Mouse (Mus musculus) MEL (cell line): ENCODE results near the gene S100a6. TPM values are rescaled to one million over a fixed set of nuclear protein-coding genes. Genes with fewer than 3 reads are reported as not detected.

Experiments used
- DNase-seq: peaks from one replicate; pipeline ENCODE4 v3.0.0; 2011; ENCODE audit warnings: low read depth, low spot score
- H3K27ac ChIP-seq: 2 replicates; pipeline ENCODE4 v1.5.1; 2012; ENCODE audit warnings: low read depth, mild to moderate bottlenecking, control low read depth, low read length, moderate library complexity; ENCODE audit not compliant: control insufficient read depth
- H3K27me3 ChIP-seq, 2 experiments: fragments of 150-350 bp in 1 of 2; sonication (generic) in 1 of 2; 2 replicates each; pipeline ENCODE4 v1.6.1; 2012; ENCODE audit warnings: low read length in 2 of 2, mild to moderate bottlenecking in 2 of 2, improper control_type of control experiment in 1 of 2, moderate library complexity in 1 of 2; ENCODE audit not compliant: insufficient read depth in 2 of 2, control insufficient read depth in 1 of 2
- H3K36me3 ChIP-seq, 2 experiments: 2 replicates each; pipeline ENCODE4 v1.6.1; 2012 to 2014; ENCODE audit warnings: low read length in 2 of 2, improper control_type of control experiment in 1 of 2, inconsistent platforms in 1 of 2, mild to moderate bottlenecking in 1 of 2; ENCODE audit not compliant: insufficient read depth in 2 of 2, control insufficient read depth in 1 of 2
- H3K4me1 ChIP-seq, 2 experiments: fragments of 150-350 bp in 1 of 2; sonication (generic) in 1 of 2; 2 replicates each; pipeline ENCODE4 v1.6.1; 2012; ENCODE audit warnings: low read length in 2 of 2, improper control_type of control experiment in 1 of 2, mild to moderate bottlenecking in 1 of 2; ENCODE audit not compliant: insufficient read depth in 2 of 2, control insufficient read depth in 1 of 2
- H3K4me3 ChIP-seq, 2 experiments: fragments of 150-350 bp in 1 of 2; sonication (generic) in 1 of 2; 2 replicates each; pipeline ENCODE4 v1.5.1; 2012; ENCODE audit warnings: low read depth in 2 of 2, low read length in 2 of 2, mild to moderate bottlenecking in 2 of 2, moderate library complexity in 2 of 2, control low read depth in 1 of 2, improper control_type of control experiment in 1 of 2; ENCODE audit not compliant: control insufficient read depth in 1 of 2, insufficient read depth in 1 of 2
- H3K79me2 ChIP-seq: 2 replicates; pipeline ENCODE4 v1.6.1; 2012; ENCODE audit warnings: mild to moderate bottlenecking, low read length, moderate library complexity; ENCODE audit not compliant: control insufficient read depth, poor library complexity, insufficient read depth
- H3K9ac ChIP-seq: 2 replicates; pipeline ENCODE4 v1.6.1; 2012; ENCODE audit warnings: low read depth, mild to moderate bottlenecking, control low read depth, low read length, moderate library complexity; ENCODE audit not compliant: control insufficient read depth, poor library complexity, severe bottlenecking
- H3K9me3 ChIP-seq: fragments of 150-350 bp; sonication (generic); replicated peaks from 2 replicates; pipeline ENCODE4 v1.6.1; 2012; ENCODE audit warnings: mild to moderate bottlenecking, low read length, improper control_type of control experiment, moderate library complexity; ENCODE audit not compliant: insufficient read depth
- CHD2 ChIP-seq: IDR thresholded peaks from 2 replicates; pipeline ENCODE4 v1.6.1; 2011; ENCODE audit warnings: low read length, improper control_type of control experiment
- CTCF ChIP-seq, 3 experiments: IDR thresholded peaks in 2 of 3; conservative IDR thresholded peaks in 1 of 3; 2 replicates each; pipeline ENCODE4 v1.5.1; 2011 to 2012; ENCODE audit warnings: low read length in 3 of 3, low read depth in 2 of 3, mild to moderate bottlenecking in 2 of 3, improper control_type of control experiment in 1 of 3, inconsistent platforms in 1 of 3, mixed read lengths in 1 of 3, moderate library complexity in 1 of 3; ENCODE audit not compliant: control insufficient read depth in 1 of 3, insufficient read depth in 1 of 3, poor library complexity in 1 of 3, severe bottlenecking in 1 of 3
- E2F4 ChIP-seq: IDR thresholded peaks from 2 replicates; pipeline ENCODE4 v1.6.1; 2011; ENCODE audit warnings: low read depth, low read length, improper control_type of control experiment, borderline replicate concordance
- ETS1 ChIP-seq: IDR thresholded peaks from 2 replicates; pipeline ENCODE4 v1.6.1; 2012; ENCODE audit warnings: low read depth, mild to moderate bottlenecking, inconsistent platforms, low read length, improper control_type of control experiment, moderate library complexity
- GABPA ChIP-seq: IDR thresholded peaks from 2 replicates; pipeline ENCODE4 v1.6.1; 2012; ENCODE audit warnings: low read depth, mild to moderate bottlenecking, inconsistent platforms, low read length, improper control_type of control experiment, moderate library complexity
- KAT2A ChIP-seq: conservative IDR thresholded peaks from 2 replicates; pipeline ENCODE4 v1.6.1; 2012; ENCODE audit warnings: low read depth, low read length, improper control_type of control experiment, inconsistent platforms
- MAFK ChIP-seq: IDR thresholded peaks from 2 replicates; pipeline ENCODE4 v1.6.1; 2011; ENCODE audit warnings: low read depth, mild to moderate bottlenecking, low read length, improper control_type of control experiment, borderline replicate concordance
- MAX ChIP-seq: IDR thresholded peaks from 2 replicates; pipeline ENCODE4 v1.6.1; 2011; ENCODE audit warnings: low read length, improper control_type of control experiment
- MAZ ChIP-seq: IDR thresholded peaks from 2 replicates; pipeline ENCODE4 v1.6.1; 2012; ENCODE audit warnings: low read depth, mild to moderate bottlenecking, inconsistent platforms, low read length, improper control_type of control experiment
- MEF2A ChIP-seq: IDR thresholded peaks from 2 replicates; pipeline ENCODE4 v1.6.1; 2014; ENCODE audit warnings: low read depth, mild to moderate bottlenecking, inconsistent platforms, low read length, improper control_type of control experiment; ENCODE audit not compliant: poor library complexity, insufficient replicate concordance, severe bottlenecking; ENCODE audit errors: extremely low read depth
- MXI1 ChIP-seq: IDR thresholded peaks from 2 replicates; pipeline ENCODE4 v1.6.1; 2011; ENCODE audit warnings: mild to moderate bottlenecking, low read depth, low read length, improper control_type of control experiment
- MYB ChIP-seq: IDR thresholded peaks from 2 replicates; pipeline ENCODE4 v1.6.1; 2011; ENCODE audit warnings: mild to moderate bottlenecking, low read depth, low read length, improper control_type of control experiment
- RAD21 ChIP-seq: IDR thresholded peaks from 2 replicates; pipeline ENCODE4 v1.6.1; 2011; ENCODE audit warnings: mild to moderate bottlenecking, low read depth, low read length, improper control_type of control experiment
- SMC3 ChIP-seq: IDR thresholded peaks from 2 replicates; pipeline ENCODE4 v1.6.1; 2011; ENCODE audit warnings: low read depth, low read length, improper control_type of control experiment
- TAL1 ChIP-seq: IDR thresholded peaks from 2 replicates; pipeline ENCODE4 v1.6.1; 2012; ENCODE audit warnings: mild to moderate bottlenecking, inconsistent platforms, low read length, moderate library complexity, mixed read lengths
- TCF12 ChIP-seq: IDR thresholded peaks from 2 replicates; pipeline ENCODE4 v1.6.1; 2014; ENCODE audit warnings: low read depth, mild to moderate bottlenecking, inconsistent platforms, low read length, improper control_type of control experiment, moderate library complexity
- ZC3H11A ChIP-seq: IDR thresholded peaks from 2 replicates; pipeline ENCODE4 v1.6.1; 2012; ENCODE audit warnings: low read depth, mild to moderate bottlenecking, inconsistent platforms, low read length, improper control_type of control experiment
- ZKSCAN1 ChIP-seq: IDR thresholded peaks from 2 replicates; pipeline ENCODE4 v1.6.1; 2012; ENCODE audit warnings: low read depth, mild to moderate bottlenecking, inconsistent platforms, low read length, improper control_type of control experiment, moderate library complexity
- ZMIZ1 ChIP-seq: IDR thresholded peaks from 2 replicates; pipeline ENCODE4 v1.6.1; 2012; ENCODE audit warnings: low read depth, mild to moderate bottlenecking, inconsistent platforms, low read length, improper control_type of control experiment, moderate library complexity
- polyA plus RNA-seq, 2 experiments: library from polyadenylated mRNA; stranded (reverse) in 1 of 2; unstranded in 1 of 2; fragments of >175 nt in 1 of 2; fragments of >200 nt in 1 of 2; gene quantifications; 2 replicates each; pipeline versions ENCODE4 v1.2.1 to v1.2.4; 2012; ENCODE audit warnings: low replicate concordance in 2 of 2, low read depth in 1 of 2; ENCODE audit not compliant: insufficient read length in 2 of 2, insufficient read depth in 1 of 2, missing spikeins in 1 of 2
- total RNA-seq: library from RNA; depleted of rRNA; stranded (reverse); fragments of 300-350 nt; gene quantifications from 2 replicates; pipeline ENCODE4 v1.2.3, GENCODE M21; 2012

Gene S100a6
- total and polyA plus RNA-seq, 3 experiments: 0.85 to 4.7 TPM; not detected in 1

DNA sequence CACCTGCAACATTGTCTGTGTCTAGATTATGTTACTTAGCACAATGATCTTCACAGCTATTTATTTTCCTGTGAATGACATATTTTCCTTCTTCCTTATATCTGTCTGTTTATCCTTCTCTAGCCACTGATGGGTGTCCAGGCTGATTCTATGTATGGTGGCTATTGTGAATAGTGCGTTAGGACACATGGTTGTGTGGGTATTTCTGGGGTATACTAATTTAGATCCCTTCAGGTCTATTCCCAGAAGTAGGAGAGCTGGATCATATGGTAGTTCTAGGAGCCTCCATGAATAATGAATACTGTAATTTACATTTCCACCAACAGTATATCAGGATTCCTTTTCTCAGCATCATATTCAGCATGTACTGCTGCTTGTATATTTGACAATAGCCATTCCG lies 37.1 kb downstream of the S100a6 start:
- Histone ChIP-seq H3K27ac (no peak overlapping the region), H3K9me3 (no peaks in the 10 kb centered on the region), H3K27me3 (peaks cover 0 to 3% of the 10 kb centered on the region in 2 experiments; a peak in 2 of 4 replicates), H3K79me2 (no peaks in the 10 kb centered on the region), H3K4me1 (no peaks in the 10 kb centered on the region), H3K36me3 (no peaks in the 10 kb centered on the region)
- DNase-seq: no peak
- TF ChIP-seq ZKSCAN1 (no peak), MYB (no peak), GABPA (no peak), CHD2 (no peak), MXI1 (no peak), E2F4 (no peak), ETS1 (no peak), KAT2A (no peak)
- TF ChIP-seq, all 39 proteins: peak for 0
- Histone ChIP-seq H3K4me3 (no peak overlapping the region), H3K9ac (no peak overlapping the region)

DNA sequence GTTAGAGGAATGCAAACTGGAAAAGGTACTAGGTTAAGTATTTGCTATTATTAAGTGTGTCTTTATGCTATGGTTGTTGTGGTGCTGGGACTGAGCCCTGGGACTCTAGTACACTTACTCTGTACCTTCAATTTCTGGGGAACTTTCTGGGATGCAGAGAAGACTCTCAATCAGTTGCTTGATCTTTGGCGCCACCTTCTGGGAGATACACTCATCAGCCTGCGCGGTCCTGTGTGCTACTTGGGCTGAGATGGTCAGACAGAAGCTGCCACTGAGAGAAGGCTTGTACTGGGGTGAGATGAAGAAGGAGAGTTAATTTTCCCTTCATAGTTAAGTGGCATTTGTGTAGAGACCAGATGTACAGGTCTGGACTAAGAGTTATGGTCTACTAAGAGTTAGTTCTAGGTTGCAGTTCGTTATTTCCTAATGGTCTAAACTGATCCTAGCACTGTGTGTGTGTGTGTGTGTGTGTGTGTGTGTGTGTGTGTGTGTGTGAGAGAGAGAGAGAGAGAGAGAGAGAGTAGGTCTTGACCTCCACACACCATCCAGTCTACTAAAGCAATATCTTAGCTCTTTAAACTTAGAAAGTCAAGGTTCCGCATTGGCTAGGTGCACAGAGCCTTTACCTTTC lies 40.3 kb downstream of the S100a6 start:
- no peak overlapping the region for H3K27ac ChIP-seq
- no peak for TF ChIP-seq MYB
- peak; percentile 67 for TF ChIP-seq SMC3
- peak; percentile 90 for TF ChIP-seq RAD21
- peak; percentile 71 to 92 (median 88) for TF ChIP-seq CTCF (IDR thresholded peaks at IDR 0.05 in 2 of 3, conservative IDR thresholded peaks at IDR 0.05 in 1 of 3; ENCODE audit: control insufficient read depth in 1 of 3, insufficient read depth in 1 of 3, low read depth in 2 of 3, low read length in 3 of 3, poor library complexity in 1 of 3, severe bottlenecking in 1 of 3)
- TF ChIP-seq TAL1: no peak
- TF ChIP-seq ZC3H11A: peak; percentile 69
- H3K9ac ChIP-seq: no peak overlapping the region
- no peaks in the 10 kb centered on the region for H3K9me3 ChIP-seq
- H3K27me3 ChIP-seq: peaks cover 3 to 5% of the 10 kb centered on the region in 2 experiments; a peak in 3 of 4 replicates
- peak; percentile 68 for DNase-seq
- no peaks in the 10 kb centered on the region for H3K4me1 ChIP-seq
- no peaks in the 10 kb centered on the region for H3K36me3 ChIP-seq
- H3K4me3 ChIP-seq: no peak overlapping the region
- no peaks in the 10 kb centered on the region for H3K79me2 ChIP-seq

DNA sequence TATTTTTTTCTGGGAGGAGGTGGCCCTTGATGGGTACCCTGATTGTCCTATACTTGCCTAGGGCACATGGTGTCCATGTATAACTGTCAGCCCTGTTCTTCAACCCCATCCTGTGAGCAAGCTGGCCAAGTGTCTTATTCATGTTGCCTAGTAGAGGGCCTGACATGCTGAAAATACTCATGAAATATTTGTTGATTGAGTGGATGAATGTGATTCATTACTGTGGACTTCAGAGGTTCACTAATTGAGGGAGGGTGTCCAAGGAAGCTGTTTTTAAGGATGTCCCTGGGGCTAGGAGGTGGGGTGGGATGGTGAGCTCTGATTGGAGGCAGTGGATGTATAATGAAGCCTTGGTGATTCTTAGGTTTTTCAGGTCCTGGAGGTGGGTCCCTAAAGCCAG lies 41.0 kb downstream of the S100a6 start, which contains the start of gene S100a7a:
TSS of gene S100a7a (plus strand) at position 301 of the 400 bp plus-strand sequence.
- no peaks in the 10 kb centered on the region for H3K9me3 ChIP-seq
- no peaks in the 10 kb centered on the region for H3K79me2 ChIP-seq
- TF ChIP-seq MEF2A: no peak
- no peak for TF ChIP-seq ZMIZ1
- no peak for TF ChIP-seq ZC3H11A
- TF ChIP-seq MAFK: no peak
- no peak for TF ChIP-seq GABPA
- no peak for TF ChIP-seq MXI1
- TF ChIP-seq MAZ: no peak
- TF ChIP-seq TCF12: no peak
- no peak for TF ChIP-seq MAX
- no peak within 1 kb of the TSS for H3K9ac ChIP-seq
- H3K27ac ChIP-seq: no peak within 1 kb of the TSS
- H3K4me3 ChIP-seq: no peak within 1 kb of the TSS
- H3K36me3 ChIP-seq: no peaks in the 10 kb centered on the region
- peaks cover 3 to 5% of the 10 kb centered on the region in 2 experiments; a peak in 3 of 4 replicates for H3K27me3 ChIP-seq
- DNase-seq: no peak
- no peaks in the 10 kb centered on the region for H3K4me1 ChIP-seq
